Mouse (Mus musculus): Measurements from ENCODE around the gene Scnn1b.

Scnn1b gene
- long read RNA-seq, experiment 1, result 0 reads
- long read RNA-seq, experiment 2, partial matches to known transcripts, result 1 of 2 reads
- long read RNA-seq, experiment 2, other reads (novel, unspliced or antisense), result 1 of 2 reads

DNA sequence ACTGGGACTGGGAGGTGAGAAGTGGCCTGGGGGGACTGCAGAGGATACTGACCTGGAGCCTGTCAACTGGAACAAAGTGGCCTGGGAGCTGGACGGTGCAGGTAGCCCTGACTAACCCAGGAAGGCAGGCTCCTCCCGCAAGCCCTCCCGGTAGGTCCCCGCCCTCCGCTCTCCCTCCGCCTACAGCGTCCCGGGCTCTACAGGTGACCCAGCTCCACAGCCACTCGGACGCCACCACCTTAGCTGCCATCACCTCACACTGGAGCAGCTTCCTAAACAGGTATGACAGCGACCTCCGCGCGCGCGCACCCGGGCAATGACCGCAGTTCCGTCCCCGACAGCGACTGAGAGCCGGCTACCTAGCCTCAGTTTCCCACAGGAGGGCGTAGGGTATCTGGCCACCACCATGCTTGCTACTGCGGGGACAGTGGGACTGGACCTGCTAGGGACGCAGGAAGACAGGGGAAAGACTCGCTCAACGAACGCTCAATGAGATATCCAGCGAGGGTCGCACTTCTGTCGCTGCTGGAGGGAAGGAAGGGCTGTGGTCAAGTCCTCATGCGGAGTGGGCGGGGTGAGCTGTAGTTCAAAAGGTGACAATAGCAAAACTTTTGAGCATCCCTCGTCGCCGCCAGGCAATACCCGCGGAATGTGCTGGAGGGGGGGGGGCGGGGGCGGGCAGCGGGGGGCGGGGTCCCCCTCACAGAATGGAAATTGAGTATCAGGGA is at the start of gene Scnn1b:
Scnn1b (plus strand) TSS at position 181 of the 728 bp plus-strand sequence.
- intact Hi-C loops (cut with DNase I), result no loop called here

DNA sequence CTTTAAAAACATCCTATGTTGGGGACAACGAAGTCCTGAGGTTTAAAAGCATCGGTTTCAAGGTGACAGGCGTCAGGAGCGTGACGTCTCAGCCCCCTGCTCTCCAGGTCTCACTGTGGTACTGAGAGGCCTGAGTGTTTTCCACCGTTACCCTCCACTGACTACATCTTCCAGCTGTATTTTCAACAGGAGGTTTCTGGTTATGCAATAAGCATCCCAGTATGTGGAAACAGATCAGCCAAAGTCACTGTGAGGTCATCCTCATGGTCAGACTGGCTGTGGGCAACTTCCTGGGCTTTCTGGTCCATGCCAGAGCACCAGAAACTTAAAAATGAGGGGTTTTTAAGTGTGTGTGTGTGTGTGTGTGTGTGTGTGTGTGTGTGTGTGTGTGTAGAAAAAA is 43.2 kb upstream of the Scnn1b start:
- intact Hi-C loops (cut with DNase I), result no loop called here

DNA sequence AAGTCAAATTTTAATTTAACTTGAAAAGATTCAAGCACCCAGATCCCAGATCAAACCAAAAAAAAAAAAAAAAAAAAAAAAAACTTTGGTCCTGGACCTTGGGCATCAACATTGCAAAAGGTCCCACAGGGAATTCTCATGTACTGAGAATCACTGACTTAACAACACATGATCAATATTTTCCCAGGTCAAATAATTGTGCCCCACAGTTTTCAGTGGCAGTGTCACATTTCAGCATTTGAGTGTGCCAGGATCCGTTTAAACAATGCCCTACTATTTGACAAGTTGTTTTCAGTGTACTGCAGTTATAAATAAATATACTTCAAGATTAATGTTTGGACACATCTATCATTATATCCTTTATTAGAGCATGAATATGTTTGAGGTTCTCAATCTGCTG is 36.4 kb upstream of the Scnn1b start:
- intact Hi-C loops (cut with DNase I), result no loop called here

DNA sequence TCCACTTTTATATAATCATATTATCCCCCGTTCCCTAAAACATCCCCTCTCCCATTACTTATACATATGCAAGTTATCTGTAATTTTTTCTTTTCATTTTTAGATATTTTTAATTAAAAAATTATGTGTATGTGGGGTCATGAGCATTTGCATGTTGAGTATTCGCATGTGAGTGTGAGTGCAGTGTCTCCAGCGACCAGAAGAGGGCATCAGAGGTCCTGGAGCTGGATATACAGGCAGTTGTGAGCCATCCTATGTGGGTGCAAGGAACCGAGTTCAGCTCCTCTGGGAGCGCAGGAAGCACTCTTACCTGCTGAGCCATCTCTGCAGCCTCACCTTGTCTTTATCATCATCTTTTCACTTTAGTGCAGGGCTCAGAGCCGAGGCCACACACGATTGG is 29.4 kb upstream of the Scnn1b start:
- intact Hi-C loops (cut with DNase I), result no loop called here

DNA sequence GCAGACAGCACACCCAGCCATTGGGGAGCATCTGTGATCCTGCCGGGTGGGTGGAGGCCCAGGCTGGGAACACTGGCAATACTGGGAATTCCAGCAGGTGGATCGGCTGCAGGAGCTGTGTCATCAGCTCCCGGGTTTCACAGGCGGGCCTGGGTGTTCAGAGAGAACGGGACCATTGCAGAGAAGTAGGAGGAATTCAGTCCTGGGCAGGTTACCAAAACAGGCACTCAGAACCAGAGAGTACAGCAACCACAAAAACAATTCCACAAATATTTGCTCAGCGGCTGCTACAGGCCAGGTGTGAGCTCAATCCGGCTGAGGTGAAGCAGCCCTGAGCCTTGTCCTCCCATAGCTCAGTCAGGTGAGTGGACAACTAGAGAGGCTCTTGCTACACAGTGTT is 28.0 kb upstream of the Scnn1b start:
- intact Hi-C loops (cut with DNase I), result no loop called here

DNA sequence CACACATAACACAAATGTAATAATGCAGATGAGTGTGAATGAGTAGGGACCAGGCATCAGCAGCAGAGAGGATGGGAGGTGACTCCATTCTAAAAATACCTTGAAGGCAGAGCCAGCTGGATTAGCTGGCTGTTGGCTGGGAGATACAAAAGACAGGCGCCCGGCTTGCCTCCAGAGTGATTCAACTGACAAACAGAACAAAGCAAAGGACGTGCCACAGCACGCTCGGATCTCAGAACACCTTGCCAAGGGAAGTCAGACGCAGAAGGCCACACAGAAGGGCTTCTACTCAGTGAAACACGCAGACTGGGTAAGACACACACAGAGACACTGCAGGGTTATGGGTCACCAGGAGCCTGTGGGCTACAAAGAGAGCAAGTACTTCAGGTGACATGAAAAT is 24.0 kb upstream of the Scnn1b start:
- intact Hi-C loops (cut with DNase I), result no loop called here

DNA sequence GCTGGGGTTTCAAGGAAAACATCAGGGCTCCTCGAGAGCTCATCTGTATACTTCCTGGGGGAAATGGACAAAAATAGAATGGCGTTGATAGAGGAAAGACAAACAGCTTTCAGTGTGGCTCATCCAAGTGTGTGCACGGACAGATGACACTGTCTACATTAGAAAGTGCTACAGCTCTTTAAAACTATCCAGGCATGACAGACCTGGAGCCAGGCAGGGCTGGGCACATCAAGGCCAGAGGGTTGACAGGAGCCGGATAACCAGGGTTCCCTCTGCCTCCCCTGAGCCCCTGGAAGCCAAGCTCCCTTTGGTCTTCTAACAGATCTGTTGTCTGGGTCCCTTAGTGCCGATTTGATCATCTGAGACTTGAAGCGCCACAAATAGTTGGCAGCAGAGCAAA is 22.6 kb upstream of the Scnn1b start:
- intact Hi-C loops (cut with DNase I), result no loop called here

DNA sequence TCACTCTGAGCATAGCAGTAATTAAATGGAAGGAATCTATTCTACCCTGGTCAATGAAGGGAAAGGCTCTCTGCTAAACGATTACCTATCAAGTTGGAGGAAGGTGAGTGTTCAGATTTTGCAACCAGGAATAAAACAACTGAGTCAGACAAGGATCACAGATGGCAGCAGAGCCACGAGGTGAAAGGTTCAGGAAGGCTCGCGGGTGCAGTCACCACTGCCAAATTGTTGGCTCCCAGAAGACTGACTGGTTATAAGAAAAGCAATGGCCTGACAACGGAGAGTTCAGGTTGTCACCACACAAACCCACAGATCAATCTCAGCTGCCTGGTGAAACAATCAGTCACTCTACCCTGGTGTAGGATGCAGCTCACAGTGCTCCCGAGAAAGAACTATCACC is 18.9 kb upstream of the Scnn1b start:
- intact Hi-C loops (cut with DNase I), result no loop called here

DNA sequence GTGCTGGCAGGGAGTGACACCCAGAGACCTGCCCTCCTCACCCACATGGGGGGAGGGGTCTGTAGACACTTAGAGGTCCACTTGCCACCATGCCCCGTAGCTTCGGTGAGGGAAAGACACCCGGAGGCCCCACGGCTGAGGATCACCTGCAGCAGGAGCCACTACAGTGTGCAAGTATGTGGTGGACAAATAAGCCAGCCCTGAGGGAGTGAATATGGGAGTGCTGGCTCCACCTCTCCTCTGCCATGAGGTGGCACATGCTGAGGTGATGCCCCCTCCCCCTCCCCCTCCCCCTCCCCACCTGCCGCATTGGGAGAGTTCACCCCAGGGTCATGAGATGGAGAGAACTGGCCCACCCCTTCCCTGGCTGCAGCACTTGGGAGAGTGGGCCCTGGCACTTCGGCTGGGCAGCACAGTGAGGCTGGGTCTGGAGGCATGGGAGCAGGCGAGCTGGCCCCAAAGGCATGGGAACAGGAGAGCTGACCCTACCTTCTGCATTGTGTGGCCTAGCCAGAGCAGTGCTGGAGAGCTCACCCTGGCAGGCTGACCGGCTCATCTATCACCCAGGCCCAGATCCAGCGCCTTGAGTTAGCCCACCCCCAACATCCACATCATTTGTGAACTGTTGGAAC is 16.2 kb upstream of the Scnn1b start:
- intact Hi-C loops (cut with DNase I), result no loop called here

DNA sequence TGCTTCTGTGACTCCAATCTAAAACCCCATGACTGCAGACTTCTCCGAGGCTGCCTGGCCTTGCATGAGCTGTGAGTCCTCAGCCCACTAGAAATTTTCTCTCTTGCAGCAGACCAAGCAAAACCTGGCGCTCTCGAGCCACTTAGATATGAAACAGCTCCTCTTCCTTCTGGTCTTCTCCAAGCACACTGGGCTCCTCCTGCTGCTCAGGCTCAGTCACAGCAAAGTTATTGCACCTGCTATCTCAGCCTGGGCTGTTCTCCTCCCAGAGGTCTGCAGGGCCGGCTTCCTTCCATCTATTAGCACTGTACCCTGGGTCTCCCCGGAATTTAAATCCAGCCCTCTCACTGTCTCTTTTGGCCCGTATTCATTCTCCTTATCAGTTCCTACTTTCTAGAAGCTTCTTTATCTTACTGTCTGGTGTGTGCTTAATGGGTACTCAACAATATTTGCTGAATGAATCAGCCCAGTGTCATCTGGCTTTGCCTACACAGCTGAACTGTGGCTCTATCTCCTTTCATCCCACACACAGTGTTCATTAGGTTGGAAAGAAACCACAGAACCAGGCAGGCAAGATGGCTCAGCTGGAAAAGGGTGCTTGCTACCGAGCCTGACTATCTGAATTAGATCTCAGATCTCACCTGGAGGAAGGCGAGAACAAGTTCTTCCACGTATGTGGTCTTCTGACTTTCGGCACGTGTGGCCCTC is 7.5 kb upstream of the Scnn1b start:
- intact Hi-C loops (cut with DNase I), result no loop called here

DNA sequence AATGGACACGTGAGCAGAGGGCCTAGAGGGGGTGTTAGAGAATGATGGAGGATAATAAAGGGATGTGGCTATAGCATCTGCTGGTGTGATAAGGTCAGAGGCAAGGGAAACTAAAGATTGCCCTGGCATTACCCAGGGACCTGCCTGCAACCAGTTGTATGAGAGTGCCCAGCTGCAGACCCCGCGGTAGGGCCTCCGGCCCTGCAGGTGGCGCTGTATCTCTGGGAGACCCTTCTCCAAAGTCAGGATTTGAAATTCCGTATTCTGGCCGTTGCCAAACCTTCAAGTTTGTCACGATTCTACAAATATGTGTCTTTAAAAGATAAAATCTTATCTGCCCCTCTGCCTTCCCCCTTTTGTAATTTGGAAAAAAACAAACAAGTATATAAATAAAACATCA is 5.9 kb upstream of the Scnn1b start:
- intact Hi-C loops (cut with DNase I), result no loop called here

DNA sequence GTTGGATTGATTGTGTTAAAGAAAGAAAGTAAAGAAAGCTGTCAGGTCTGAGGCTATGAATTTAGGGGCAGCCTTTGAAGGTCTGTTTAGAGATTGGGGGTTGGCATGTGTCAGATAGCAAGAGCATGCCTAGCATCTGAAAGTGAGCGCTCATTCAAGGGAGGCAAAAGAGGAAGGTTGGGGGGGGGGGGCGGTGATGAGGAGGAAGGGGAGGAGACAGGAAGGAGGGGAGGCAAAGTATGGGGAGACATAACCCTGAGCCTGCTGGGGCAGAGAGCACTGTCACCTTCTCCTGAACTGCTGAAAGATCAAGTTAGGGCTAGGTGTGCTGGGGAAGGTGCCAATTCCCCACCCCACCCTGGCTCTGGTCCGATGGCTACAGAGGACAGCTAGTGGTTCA is 6.8 kb downstream of the Scnn1b start:
- intact Hi-C loops (cut with DNase I), result no loop called here

DNA sequence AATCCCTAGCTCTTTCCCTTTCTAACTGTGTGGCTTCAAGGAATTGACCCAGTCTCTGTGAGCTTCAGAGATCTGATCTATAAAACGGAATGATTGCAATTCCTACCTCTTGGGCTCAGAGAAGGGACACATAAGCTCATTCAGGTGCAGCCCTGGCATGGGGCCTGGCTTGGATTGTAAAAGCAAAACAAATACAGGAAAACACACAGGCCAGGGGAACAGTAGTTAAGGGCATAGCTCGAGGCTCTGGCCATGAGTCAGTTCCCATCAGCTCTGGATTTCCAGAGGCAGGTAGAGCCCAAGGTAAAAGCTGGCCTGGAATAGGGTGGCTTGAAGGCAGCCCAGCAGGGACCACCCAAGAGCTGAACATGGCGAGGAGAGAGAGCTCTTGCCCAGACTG is 9.2 kb downstream of the Scnn1b start:
- intact Hi-C loops (cut with DNase I), result no loop called here

DNA sequence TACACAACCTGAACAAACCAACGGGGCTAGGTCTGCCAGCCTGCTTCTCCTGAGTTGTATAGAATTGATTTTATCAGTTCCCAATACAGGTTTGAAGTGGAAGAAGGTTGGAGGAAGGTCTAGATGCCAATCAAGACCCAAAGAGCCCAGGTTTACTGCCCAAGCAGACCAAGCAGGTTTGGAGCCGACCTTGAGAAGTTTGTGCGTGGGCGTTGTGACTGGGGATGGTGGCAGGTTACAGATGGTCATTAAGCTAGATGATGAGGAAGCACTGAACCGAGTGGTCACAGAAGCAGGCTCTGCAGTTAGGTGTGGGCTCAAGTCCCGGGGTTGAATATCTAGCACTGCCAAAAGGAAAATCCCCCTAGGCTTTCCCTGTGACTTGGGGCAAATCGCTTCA is 9.9 kb downstream of the Scnn1b start:
- intact Hi-C loops (cut with DNase I), result no loop called here

DNA sequence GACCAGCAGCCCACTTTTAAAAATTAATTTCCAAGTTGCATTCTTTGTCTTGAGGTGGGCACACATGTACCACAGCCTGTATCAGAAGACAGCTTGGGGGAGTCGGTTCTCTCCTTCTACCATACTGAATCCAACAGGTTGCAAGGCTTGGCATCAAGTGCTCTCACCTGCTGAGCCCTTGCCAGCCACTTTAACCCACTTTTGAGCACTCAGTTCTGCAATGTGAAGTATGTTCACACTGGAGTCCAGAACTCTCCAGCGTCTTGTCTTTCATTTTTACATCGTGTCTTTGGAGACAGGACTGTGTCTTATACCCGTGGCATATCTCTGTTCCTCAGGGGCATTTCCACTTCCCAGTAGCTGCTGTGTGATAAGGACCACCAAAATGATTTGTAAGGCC is 15.4 kb downstream of the Scnn1b start:
- intact Hi-C loops (cut with DNase I), result no loop called here

DNA sequence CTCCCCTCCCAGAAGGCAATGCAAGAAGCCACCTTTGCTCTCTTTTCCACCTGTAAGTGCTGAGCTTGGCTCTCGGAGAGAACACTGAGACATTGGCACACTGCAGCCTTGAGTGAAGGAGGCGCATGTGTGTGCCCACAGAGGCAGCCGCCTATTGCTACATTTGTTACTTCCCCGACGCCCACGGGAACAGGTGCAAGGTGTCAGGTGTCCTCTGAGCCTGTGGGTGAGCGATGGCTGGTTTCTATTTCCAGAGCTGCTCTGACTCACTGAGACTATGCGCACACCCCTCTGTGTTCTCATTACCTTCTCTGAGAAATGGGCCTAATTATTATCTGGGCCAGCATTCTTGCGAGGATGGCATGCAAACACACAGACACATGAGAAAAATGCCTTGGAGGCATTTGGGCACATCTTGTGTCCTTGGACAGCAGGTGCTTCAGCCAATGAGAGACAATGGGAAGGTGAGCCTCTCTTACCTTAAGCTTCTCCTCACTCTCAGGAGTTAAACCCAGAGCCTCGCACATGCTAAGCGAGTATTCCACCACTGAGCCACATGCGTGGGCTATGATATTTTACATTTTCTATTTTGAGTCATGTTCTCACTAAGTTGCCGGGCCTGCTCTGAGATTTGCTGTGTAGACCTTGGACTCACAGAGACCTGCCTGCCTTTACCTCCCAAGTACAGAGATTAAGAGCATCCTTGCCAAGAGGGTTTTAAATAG is 26.0 kb downstream of the Scnn1b start:
- intact Hi-C loops (cut with DNase I), result no loop called here

DNA sequence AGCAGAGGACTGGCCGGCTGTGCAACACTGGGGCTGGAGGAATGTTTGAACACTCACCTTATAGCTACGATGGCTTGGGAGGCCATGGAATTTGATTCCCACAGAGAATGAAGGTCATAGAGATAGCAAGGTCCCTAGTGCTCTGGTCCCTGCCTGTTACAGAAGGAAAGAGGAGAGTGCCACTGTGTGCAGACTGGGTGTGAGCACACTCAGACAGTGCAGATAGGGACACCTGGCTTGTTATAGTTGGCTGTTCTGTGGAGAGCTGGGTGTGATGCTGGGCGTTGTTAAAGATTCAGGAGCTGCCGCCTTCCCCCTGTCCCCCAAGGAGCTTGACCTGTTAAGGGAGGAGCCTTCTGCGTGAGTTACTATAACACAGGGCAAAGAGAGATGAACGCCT is 31.9 kb downstream of the Scnn1b start:
- intact Hi-C loops (cut with DNase I), result no loop called here

DNA sequence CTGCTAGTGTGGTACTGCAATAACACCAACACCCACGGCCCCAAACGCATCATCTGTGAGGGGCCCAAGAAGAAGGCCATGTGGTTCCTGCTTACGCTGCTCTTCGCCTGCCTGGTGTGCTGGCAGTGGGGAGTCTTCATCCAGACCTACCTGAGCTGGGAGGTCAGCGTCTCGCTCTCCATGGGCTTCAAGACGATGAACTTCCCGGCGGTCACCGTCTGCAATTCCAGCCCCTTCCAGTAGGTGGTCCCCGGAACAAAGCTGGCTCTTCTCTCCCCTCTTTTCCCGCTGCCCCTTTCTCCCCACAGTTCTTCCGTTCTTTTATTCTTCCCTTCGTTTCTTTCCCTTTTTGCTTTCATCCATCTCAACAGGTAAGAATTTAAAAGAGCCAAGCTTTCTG is 34.5 kb downstream of the Scnn1b start:
- intact Hi-C loops (cut with DNase I), result no loop called here

DNA sequence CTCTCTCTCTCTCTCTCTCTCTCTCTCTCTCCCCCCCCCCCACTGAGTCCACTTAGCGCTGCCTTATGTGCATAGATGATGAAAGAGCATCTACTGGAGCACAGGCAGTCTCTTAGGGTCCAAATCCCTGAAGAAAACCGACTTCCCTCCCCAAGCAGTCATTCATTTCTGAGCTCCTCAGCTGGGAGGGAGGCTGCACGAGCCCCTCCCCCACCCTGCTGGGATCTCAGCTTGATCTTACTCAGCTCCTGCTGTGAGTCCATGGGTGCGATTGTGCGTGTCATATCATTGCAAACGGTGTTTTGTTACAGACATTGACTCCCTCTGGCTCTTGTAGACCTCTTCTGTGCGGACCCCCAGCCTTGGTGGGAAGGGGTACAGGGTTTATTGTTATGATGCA is 35.1 kb downstream of the Scnn1b start:
- intact Hi-C loops (cut with DNase I), result no loop called here

DNA sequence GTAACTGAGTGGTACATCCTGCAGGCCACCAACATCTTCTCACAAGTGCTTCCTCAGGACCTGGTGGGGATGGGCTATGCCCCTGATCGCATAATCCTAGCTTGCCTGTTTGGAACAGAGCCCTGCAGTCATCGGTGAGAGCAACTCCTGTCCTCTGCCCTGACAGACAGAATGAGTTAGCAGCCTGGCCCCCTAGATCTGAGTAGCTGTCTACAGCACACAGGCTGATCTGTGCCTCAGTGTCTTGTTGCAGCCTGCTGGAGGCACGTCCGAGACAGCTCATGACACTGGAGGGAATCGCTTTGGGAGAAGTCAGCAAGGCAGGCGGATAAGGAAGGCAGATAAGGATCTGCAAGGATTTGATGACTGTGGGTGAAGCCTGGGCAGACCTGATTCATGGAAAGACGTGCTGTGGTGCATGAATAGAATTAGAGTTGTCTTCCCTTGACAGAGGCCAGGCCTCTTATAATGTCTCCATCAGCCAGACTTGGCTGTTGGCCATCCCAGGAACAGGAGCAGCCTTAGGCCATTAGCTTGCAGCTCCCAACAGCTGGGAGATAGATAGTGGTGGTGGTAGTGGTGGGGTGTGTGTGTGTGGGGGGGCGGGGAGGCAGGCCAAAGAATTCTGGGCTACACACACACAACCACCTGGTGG is 38.0 kb downstream of the Scnn1b start:
- intact Hi-C loops (cut with DNase I), result no loop called here

DNA sequence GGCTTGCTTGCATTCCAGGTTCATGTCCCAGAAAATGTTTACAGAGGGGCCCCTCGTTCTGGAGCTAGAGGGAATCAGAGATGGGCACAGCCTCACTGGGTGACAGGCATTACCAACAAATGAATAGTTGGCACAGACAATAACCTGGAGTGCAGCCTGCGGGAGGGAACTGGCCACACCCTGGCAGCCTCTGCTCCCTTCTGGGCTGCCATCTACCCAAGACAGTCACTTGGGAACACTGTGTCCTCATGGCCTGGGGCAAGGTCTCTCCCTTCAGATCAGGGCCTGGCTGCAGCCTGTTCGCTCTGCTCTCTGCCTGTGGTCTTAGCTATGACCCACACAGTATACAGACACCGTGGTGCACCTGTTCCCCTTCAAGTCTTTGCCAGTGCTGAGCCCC is 42.0 kb downstream of the Scnn1b start:
- intact Hi-C loops (cut with DNase I), result no loop called here

Data from adrenal gland (tissue).